Mouse (Mus musculus) myocyte (in vitro differentiated cells): Measurements from ENCODE around the gene Olfr827. TPM values are rescaled to one million over a fixed set of nuclear protein-coding genes. Genes with fewer than 3 reads are reported as not detected.

Experiments used
- H3K27me3 ChIP-seq: one replicate; pipeline ENCODE4 v1.6.1; 2011; ENCODE audit not compliant: control insufficient read depth, insufficient read depth, insufficient read length
- H3K36me3 ChIP-seq: one replicate; pipeline ENCODE4 v1.6.1; 2011; ENCODE audit not compliant: control insufficient read depth, insufficient read depth
- H3K4me2 ChIP-seq: one replicate; pipeline ENCODE4 v1.6.1; 2011; ENCODE audit warnings: low read depth, control low read depth
- H3K4me3 ChIP-seq: one replicate; pipeline ENCODE4 v1.5.1; 2011; ENCODE audit warnings: mild to moderate bottlenecking, control low read depth, moderate library complexity
- H3K79me2 ChIP-seq: one replicate; pipeline ENCODE4 v1.6.1; 2011; ENCODE audit not compliant: control insufficient read depth, insufficient read depth
- H3ac ChIP-seq: one replicate; pipeline ENCODE4 v1.6.1; 2011; ENCODE audit not compliant: control insufficient read depth, insufficient read length
- CEBPB ChIP-seq: IDR thresholded peaks from 2 replicates; pipeline ENCODE4 v1.6.1; 2011; ENCODE audit warnings: mild to moderate bottlenecking, moderate library complexity; ENCODE audit not compliant: poor library complexity, insufficient read depth, severe bottlenecking
- E2F4 ChIP-seq: IDR thresholded peaks from one replicate; pipeline ENCODE4 v1.6.1; 2011; ENCODE audit warnings: mild to moderate bottlenecking, control low read depth, moderate library complexity; ENCODE audit not compliant: insufficient read depth
- MAX ChIP-seq: IDR thresholded peaks from one replicate; pipeline ENCODE4 v1.6.1; 2011; ENCODE audit warnings: low read depth, mild to moderate bottlenecking, control low read depth
- MYOD1 ChIP-seq, 3 experiments: IDR thresholded peaks; one replicate each; pipeline ENCODE4 v1.6.1; 2011; ENCODE audit warnings: control low read depth in 2 of 3, low read depth in 2 of 3, mild to moderate bottlenecking in 2 of 3, moderate library complexity in 1 of 3; ENCODE audit not compliant: insufficient read length in 2 of 3, control insufficient read depth in 1 of 3
- MYOG ChIP-seq, 3 experiments: IDR thresholded peaks; one replicate each; pipeline ENCODE4 v1.6.1; 2011; ENCODE audit warnings: control low read depth in 2 of 3, low read depth in 2 of 3, mild to moderate bottlenecking in 2 of 3; ENCODE audit not compliant: insufficient read length in 2 of 3, control insufficient read depth in 1 of 3, insufficient read depth in 1 of 3
- POLR2A ChIP-seq: IDR thresholded peaks from one replicate; pipeline ENCODE4 v1.6.1; 2011; ENCODE audit warnings: low read depth, mild to moderate bottlenecking, control low read depth, moderate library complexity; ENCODE audit not compliant: insufficient read length
- POLR2AphosphoS2 ChIP-seq: IDR thresholded peaks from one replicate; pipeline ENCODE4 v1.6.1; 2011; ENCODE audit warnings: low read depth, control low read depth; ENCODE audit not compliant: insufficient read length
- REST ChIP-seq: IDR thresholded peaks from one replicate; pipeline ENCODE4 v1.6.1; 2011; ENCODE audit warnings: mild to moderate bottlenecking, control low read depth, moderate library complexity; ENCODE audit not compliant: insufficient read depth, insufficient read length
- SRF ChIP-seq: IDR thresholded peaks from one replicate; pipeline ENCODE4 v1.6.1; 2011; ENCODE audit warnings: low read depth; ENCODE audit not compliant: control insufficient read depth, insufficient read length
- TCF12 ChIP-seq: IDR thresholded peaks from one replicate; pipeline ENCODE4 v1.6.1; 2011; ENCODE audit warnings: mild to moderate bottlenecking, control low read depth; ENCODE audit not compliant: poor library complexity, insufficient read depth, severe bottlenecking
- TCF3 ChIP-seq: IDR thresholded peaks from one replicate; pipeline ENCODE4 v1.6.1; 2011; ENCODE audit warnings: low read depth, control low read depth; ENCODE audit not compliant: insufficient read length
- USF1 ChIP-seq: IDR thresholded peaks from one replicate; pipeline ENCODE4 v1.6.1; 2011; ENCODE audit warnings: low read depth, mild to moderate bottlenecking, control low read depth, moderate library complexity
- polyA plus RNA-seq: library from polyadenylated mRNA; unstranded; fragments of >200 nt; fragmentation: generic; extraction: Trizol; gene quantifications from one replicate; pipeline ENCODE4 v1.2.1, GENCODE M21; 2012; ENCODE audit warnings: missing spikeins

Gene Olfr827
- polyA plus RNA-seq, 1 experiment: not detected

- H3K27me3 ChIP-seq: no peaks in the 10 kb centered on the region
- no peak overlapping the region for H3ac ChIP-seq
- no peak overlapping the region for H3K4me2 ChIP-seq
- H3K79me2 ChIP-seq: no peaks in the 10 kb centered on the region
- no peak overlapping the region for H3K4me3 ChIP-seq
- no peaks in the 10 kb centered on the region for H3K36me3 ChIP-seq
- TF ChIP-seq MAX (no peak), TCF3 (no peak), MYOD1 (IDR thresholded peaks at IDR 0.05; ENCODE audit: control insufficient read depth in 1 of 3, insufficient read length in 2 of 3, low read depth in 2 of 3) (no peak), TCF12 (no peak), E2F4 (no peak), POLR2A (no peak), REST (no peak), MYOG (IDR thresholded peaks at IDR 0.05; ENCODE audit: control insufficient read depth in 1 of 3, insufficient read depth in 1 of 3, insufficient read length in 2 of 3, low read depth in 2 of 3) (no peak), USF1 (no peak), SRF (no peak)
Observed at GRCm38 (mm10) chr10:130238318-130239209, 24.4 kb upstream of the Olfr827 start.

GRCm38 (mm10) chr10:130234576-130234975, 20.4 kb upstream of the Olfr827 start:
- Histone ChIP-seq H3K4me2 (no peak overlapping the region), H3K27me3 (no peaks in the 10 kb centered on the region), H3K36me3 (no peaks in the 10 kb centered on the region), H3K4me3 (no peak overlapping the region), H3ac (no peak overlapping the region), H3K79me2 (no peaks in the 10 kb centered on the region)
- TF ChIP-seq USF1: no peak
- TF ChIP-seq E2F4: no peak
- no peak for TF ChIP-seq SRF
- no peak for TF ChIP-seq TCF3
- TF ChIP-seq TCF12: no peak
- TF ChIP-seq MYOD1 (IDR thresholded peaks at IDR 0.05; ENCODE audit: control insufficient read depth in 1 of 3, insufficient read length in 2 of 3, low read depth in 2 of 3): no peak
- TF ChIP-seq REST: no peak
- TF ChIP-seq POLR2A: no peak
- TF ChIP-seq MYOG (IDR thresholded peaks at IDR 0.05; ENCODE audit: control insufficient read depth in 1 of 3, insufficient read depth in 1 of 3, insufficient read length in 2 of 3, low read depth in 2 of 3): no peak
- TF ChIP-seq CEBPB: no peak
- no peak for TF ChIP-seq POLR2AphosphoS2
- TF ChIP-seq MAX: no peak

DNA sequence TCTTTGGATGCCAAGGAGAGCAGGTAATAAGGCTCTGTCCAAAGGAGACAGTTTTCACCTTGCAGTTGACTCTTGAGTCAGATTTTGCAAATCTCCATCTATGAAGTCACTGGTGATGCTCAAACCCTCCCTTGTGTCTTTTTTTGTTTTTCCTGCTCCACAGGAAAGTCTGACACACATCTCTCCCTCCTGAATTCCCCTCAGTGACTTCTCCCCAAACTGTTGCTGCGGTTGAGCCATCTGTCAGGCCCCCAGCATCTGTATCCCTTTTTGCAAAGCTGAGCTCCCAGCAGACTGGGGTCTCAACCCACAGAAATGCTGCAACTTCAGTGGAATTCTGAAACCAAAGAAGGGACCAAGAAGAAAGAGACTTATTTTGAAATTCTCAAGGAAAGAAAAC, 17.9 kb upstream of the Olfr827 start:
- Histone ChIP-seq H3K36me3 (no peaks in the 10 kb centered on the region), H3K4me2 (no peak overlapping the region), H3K27me3 (no peaks in the 10 kb centered on the region), H3K79me2 (no peaks in the 10 kb centered on the region), H3K4me3 (no peak overlapping the region), H3ac (no peak overlapping the region)
- TF ChIP-seq REST: no peak
- no peak for TF ChIP-seq MAX
- TF ChIP-seq TCF3: no peak
- no peak for TF ChIP-seq POLR2AphosphoS2
- TF ChIP-seq SRF: no peak
- TF ChIP-seq POLR2A: no peak
- no peak for TF ChIP-seq MYOD1 (IDR thresholded peaks at IDR 0.05; ENCODE audit: control insufficient read depth in 1 of 3, insufficient read length in 2 of 3, low read depth in 2 of 3)
- TF ChIP-seq USF1: no peak
- TF ChIP-seq MYOG (IDR thresholded peaks at IDR 0.05; ENCODE audit: control insufficient read depth in 1 of 3, insufficient read depth in 1 of 3, insufficient read length in 2 of 3, low read depth in 2 of 3): no peak
- no peak for TF ChIP-seq TCF12
- TF ChIP-seq E2F4: no peak
- TF ChIP-seq CEBPB: no peak

DNA sequence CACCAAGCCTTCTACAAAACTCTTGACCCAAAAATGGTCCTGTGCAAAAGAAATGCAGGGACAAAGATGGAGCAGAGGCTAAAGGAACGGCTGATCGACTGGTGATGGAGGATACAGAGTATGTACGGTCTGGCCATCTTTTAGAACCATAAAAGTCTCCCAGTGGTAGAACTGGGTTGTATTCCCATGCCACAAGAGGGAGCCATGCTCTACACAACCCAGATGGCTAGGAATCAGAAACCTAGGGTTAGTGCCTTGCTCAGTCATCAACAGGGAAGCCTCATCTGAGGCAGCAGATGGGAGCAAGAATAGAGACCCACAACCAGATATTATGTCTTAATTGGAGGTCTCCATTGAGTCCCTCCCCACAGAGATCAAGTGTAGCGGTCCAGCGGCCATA, 15.4 kb upstream of the Olfr827 start:
- no peak overlapping the region for H3K4me2 ChIP-seq
- H3K79me2 ChIP-seq: no peaks in the 10 kb centered on the region
- no peak overlapping the region for H3ac ChIP-seq
- H3K27me3 ChIP-seq: no peaks in the 10 kb centered on the region
- H3K4me3 ChIP-seq: no peak overlapping the region
- no peaks in the 10 kb centered on the region for H3K36me3 ChIP-seq
- TF ChIP-seq E2F4 (no peak), MYOD1 (IDR thresholded peaks at IDR 0.05; ENCODE audit: control insufficient read depth in 1 of 3, insufficient read length in 2 of 3, low read depth in 2 of 3) (no peak), CEBPB (no peak), REST (no peak)

GRCm38 (mm10) chr10:130228246-130228645, 14.0 kb upstream of the Olfr827 start:
- no peak overlapping the region for H3ac ChIP-seq
- no peak overlapping the region for H3K4me3 ChIP-seq
- TF ChIP-seq POLR2A (no peak), TCF12 (no peak), MYOD1 (IDR thresholded peaks at IDR 0.05; ENCODE audit: control insufficient read depth in 1 of 3, insufficient read length in 2 of 3, low read depth in 2 of 3) (no peak), REST (no peak), POLR2AphosphoS2 (no peak), SRF (no peak), CEBPB (no peak), MYOG (IDR thresholded peaks at IDR 0.05; ENCODE audit: control insufficient read depth in 1 of 3, insufficient read depth in 1 of 3, insufficient read length in 2 of 3, low read depth in 2 of 3) (no peak), E2F4 (no peak), TCF3 (no peak), USF1 (no peak), MAX (no peak)
- H3K27me3 ChIP-seq: no peaks in the 10 kb centered on the region
- H3K4me2 ChIP-seq: no peak overlapping the region
- no peaks in the 10 kb centered on the region for H3K36me3 ChIP-seq
- H3K79me2 ChIP-seq: no peaks in the 10 kb centered on the region
